Comparison of ENCODE assay signal across 16 mouse cellular contexts in genomic region chr3:89210731-89211130, GRCm38 (mm10). TPM values are rescaled to one million over a fixed set of nuclear protein-coding genes. Genes with fewer than 3 reads are reported as not detected.
DNase-seq lines count a peak whose midpoint lies in the region; ATAC-seq and TF ChIP-seq lines count a peak whose summit lies in the region.
"Had no signal": no experiment of that assay in that cellular context is flagged by ENCODE, and none has a peak within 500 bp of the region (broad histone marks: within the 10 kb centered on the region; RNA-seq: fewer than 3 reads in every experiment).

No protein-coding gene starts in this region.

- peak overlapping the region; percentile 55; the same call in 1 of the 2 replicates for H3K27ac ChIP-seq in embryonic facial prominence, embryonic 13.5 days
- H3K27ac ChIP-seq in embryonic facial prominence, embryonic 10.5 days (replicated peaks) = no peak overlapping the region
- peak overlapping the region; percentile 8; the same call in 1 of the 2 replicates for H3K27ac ChIP-seq in limb, embryonic 14.5 days (replicated peaks; ENCODE audit: low read depth, low read length)
- H3K27ac ChIP-seq in limb, embryonic 10.5 days = no peak overlapping the region
- peak overlapping the region; percentile 56 for H3K27ac ChIP-seq in embryonic facial prominence, embryonic 15.5 days (replicated peaks)
- H3K27ac ChIP-seq in hindbrain, embryonic 16.5 days (ENCODE audit: low read depth, low read length) = no peak overlapping the region
- H3K27ac ChIP-seq in intestine, embryonic 15.5 days = no peak overlapping the region
- H3K27ac ChIP-seq: hindbrain, embryonic 14.5 days; kidney, postnatal 0 days; liver, embryonic 15.5 days; stomach, embryonic 15.5 days had no signal

- no peak overlapping the region for H3K4me2 ChIP-seq in embryonic facial prominence, embryonic 13.5 days
- no peak overlapping the region for H3K4me2 ChIP-seq in limb, embryonic 14.5 days (replicated peaks; ENCODE audit: low read depth, low read length, severe bottlenecking)
- no peak overlapping the region for H3K4me2 ChIP-seq in embryonic facial prominence, embryonic 15.5 days (replicated peaks)
- no peak overlapping the region for H3K4me2 ChIP-seq in hindbrain, embryonic 16.5 days (ENCODE audit: low read length)
- no peak overlapping the region for H3K4me2 ChIP-seq in intestine, embryonic 15.5 days (replicated peaks)
- H3K4me2 ChIP-seq: hindbrain, embryonic 14.5 days; liver, embryonic 15.5 days; stomach, embryonic 15.5 days had no signal

- H3K9ac ChIP-seq in embryonic facial prominence, embryonic 13.5 days = no peak overlapping the region; the same call in 1 of the 2 replicates
- no peak overlapping the region for H3K9ac ChIP-seq in limb, embryonic 14.5 days (ENCODE audit: low read depth, low read length, severe bottlenecking)
- H3K9ac ChIP-seq in embryonic facial prominence, embryonic 15.5 days = no peak overlapping the region
- H3K9ac ChIP-seq in hindbrain, embryonic 16.5 days (ENCODE audit: low read depth, low read length) = no peak overlapping the region
- H3K9ac ChIP-seq in intestine, embryonic 15.5 days = no peak overlapping the region
- H3K9ac ChIP-seq: hindbrain, embryonic 14.5 days; liver, embryonic 15.5 days; stomach, embryonic 15.5 days had no signal

- ATAC-seq in embryonic facial prominence, embryonic 13.5 days (ENCODE audit: insufficient number of reproducible peaks, insufficient read depth, low FRiP score, low TSS enrichment, low read depth) = no peak
- no peak for ATAC-seq in limb, embryonic 14.5 days (ENCODE audit: low FRiP score, low read depth)
- ATAC-seq in embryonic facial prominence, embryonic 15.5 days (ENCODE audit: insufficient number of reproducible peaks, low FRiP score, low TSS enrichment, low read depth) = no peak
- no peak for ATAC-seq in hindbrain, embryonic 16.5 days
- ATAC-seq in intestine, embryonic 15.5 days = no peak

- 81% methylated on average over 7 of the region's 7 CpGs for WGBS in embryonic facial prominence, embryonic 13.5 days
- 86% methylated on average over 7 of the region's 7 CpGs for WGBS in embryonic facial prominence, embryonic 10.5 days
- 76% methylated on average over 7 of the region's 7 CpGs for WGBS in limb, embryonic 14.5 days
- WGBS in limb, embryonic 10.5 days = 83% methylated on average over 7 of the region's 7 CpGs
- 67% methylated on average over 7 of the region's 7 CpGs for WGBS in embryonic facial prominence, embryonic 15.5 days
- WGBS in hindbrain, embryonic 16.5 days = 71% methylated on average over 7 of the region's 7 CpGs
- 78% methylated on average over 7 of the region's 7 CpGs for WGBS in intestine, embryonic 15.5 days

- no peaks in the 10 kb centered on the region for H3K27me3 ChIP-seq in embryonic facial prominence, embryonic 13.5 days
- H3K27me3 ChIP-seq in embryonic facial prominence, embryonic 10.5 days (replicated peaks; ENCODE audit: low read depth, poor library complexity, severe bottlenecking) = no peaks in the 10 kb centered on the region
- no peaks in the 10 kb centered on the region for H3K27me3 ChIP-seq in limb, embryonic 14.5 days (ENCODE audit: control insufficient read depth, insufficient read depth, low read length)
- no peaks in the 10 kb centered on the region for H3K27me3 ChIP-seq in limb, embryonic 10.5 days (ENCODE audit: low read depth, poor library complexity, severe bottlenecking)
- no peaks in the 10 kb centered on the region for H3K27me3 ChIP-seq in embryonic facial prominence, embryonic 15.5 days
- no peaks in the 10 kb centered on the region for H3K27me3 ChIP-seq in hindbrain, embryonic 16.5 days (replicated peaks; ENCODE audit: control insufficient read depth, insufficient read depth, low read length)
- no peaks in the 10 kb centered on the region for H3K27me3 ChIP-seq in intestine, embryonic 15.5 days (replicated peaks)
- H3K27me3 ChIP-seq: stomach, embryonic 15.5 days had no signal

- H3K36me3 ChIP-seq in embryonic facial prominence, embryonic 13.5 days = peaks cover 53% of the 10 kb centered on the region
- H3K36me3 ChIP-seq in embryonic facial prominence, embryonic 10.5 days (replicated peaks) = peaks cover 59% of the 10 kb centered on the region
- peaks cover 49% of the 10 kb centered on the region for H3K36me3 ChIP-seq in limb, embryonic 14.5 days (ENCODE audit: control insufficient read depth, insufficient read depth, low read length)
- peaks cover 66% of the 10 kb centered on the region for H3K36me3 ChIP-seq in limb, embryonic 10.5 days
- H3K36me3 ChIP-seq in embryonic facial prominence, embryonic 15.5 days = peaks cover 53% of the 10 kb centered on the region
- H3K36me3 ChIP-seq in hindbrain, embryonic 16.5 days (ENCODE audit: control insufficient read depth, insufficient read depth, low read length) = peaks cover 37% of the 10 kb centered on the region
- peaks cover 42% of the 10 kb centered on the region for H3K36me3 ChIP-seq in intestine, embryonic 15.5 days

- DNase-seq in embryonic facial prominence, embryonic 10.5 days (ENCODE audit: low spot score) = no peak
- peak; percentile 23 for DNase-seq in limb, embryonic 14.5 days (ENCODE audit: low spot score)
- DNase-seq in limb, embryonic 10.5 days (ENCODE audit: low spot score) = no peak
- DNase-seq in kidney, postnatal 4 days = peak; percentile 74 to 81
- DNase-seq: embryo, embryonic 11 days; gastrocnemius, postnatal 14 days; lung, postnatal 10 days had no signal

- H3K9me3 ChIP-seq in embryonic facial prominence, embryonic 13.5 days = no peaks in the 10 kb centered on the region
- no peaks in the 10 kb centered on the region for H3K9me3 ChIP-seq in embryonic facial prominence, embryonic 10.5 days
- no peaks in the 10 kb centered on the region for H3K9me3 ChIP-seq in limb, embryonic 14.5 days (ENCODE audit: control insufficient read depth, low read length)
- H3K9me3 ChIP-seq in limb, embryonic 10.5 days (replicated peaks) = no peaks in the 10 kb centered on the region
- no peaks in the 10 kb centered on the region for H3K9me3 ChIP-seq in embryonic facial prominence, embryonic 15.5 days (replicated peaks)
- no peaks in the 10 kb centered on the region for H3K9me3 ChIP-seq in hindbrain, embryonic 16.5 days (ENCODE audit: control insufficient read depth, low read length)
- no peaks in the 10 kb centered on the region for H3K9me3 ChIP-seq in intestine, embryonic 15.5 days
- H3K9me3 ChIP-seq: G1E; liver, embryonic 15.5 days; stomach, embryonic 15.5 days had no signal

- peaks cover 18% of the 10 kb centered on the region for H3K4me1 ChIP-seq in embryonic facial prominence, embryonic 13.5 days
- peaks cover 29% of the 10 kb centered on the region for H3K4me1 ChIP-seq in embryonic facial prominence, embryonic 10.5 days
- peaks cover 16% of the 10 kb centered on the region for H3K4me1 ChIP-seq in limb, embryonic 14.5 days (ENCODE audit: control insufficient read depth, insufficient read depth, low read length)
- peaks cover 26% of the 10 kb centered on the region for H3K4me1 ChIP-seq in limb, embryonic 10.5 days
- H3K4me1 ChIP-seq in embryonic facial prominence, embryonic 15.5 days = peaks cover 39% of the 10 kb centered on the region
- peaks cover 20% of the 10 kb centered on the region for H3K4me1 ChIP-seq in hindbrain, embryonic 16.5 days (ENCODE audit: control insufficient read depth, insufficient read depth, low read depth, low read length)
- H3K4me1 ChIP-seq in intestine, embryonic 15.5 days (replicated peaks) = peaks cover 18% of the 10 kb centered on the region

- no peak overlapping the region for H3K4me3 ChIP-seq in embryonic facial prominence, embryonic 13.5 days
- no peak overlapping the region for H3K4me3 ChIP-seq in embryonic facial prominence, embryonic 10.5 days
- no peak overlapping the region for H3K4me3 ChIP-seq in limb, embryonic 14.5 days (replicated peaks; ENCODE audit: low read length)
- H3K4me3 ChIP-seq in limb, embryonic 10.5 days = no peak overlapping the region
- no peak overlapping the region for H3K4me3 ChIP-seq in embryonic facial prominence, embryonic 15.5 days (replicated peaks)
- H3K4me3 ChIP-seq in hindbrain, embryonic 16.5 days (ENCODE audit: low read length) = no peak overlapping the region
- no peak overlapping the region for H3K4me3 ChIP-seq in intestine, embryonic 15.5 days (replicated peaks)
- H3K4me3 ChIP-seq: liver, embryonic 15.5 days; stomach, embryonic 15.5 days had no signal

- no peak for TF ChIP-seq POLR2A in limb, embryonic 14.5 days (IDR thresholded peaks at IDR 0.05; ENCODE audit: borderline replicate concordance, extremely low read depth, insufficient read depth, insufficient read length)

RNA-seq across cellular contexts. Expression of gene Thbs3, which starts 4.2 kb away (rescaled TPM):
- 42.0 and 48.1 TPM in 2 replicates for polyA plus RNA-seq in embryonic facial prominence, embryonic 13.5 days (2015; fragmentation: Nextera tagmentation; extraction: Ambion mirVana)
- polyA plus RNA-seq in embryonic facial prominence, embryonic 10.5 days (2016; fragmentation: Nextera tagmentation; extraction: Ambion mirVana) = 42.0 and 43.3 TPM in 2 replicates
- polyA plus RNA-seq in limb, embryonic 14.5 days (2012; rRNA removed) = 229 and 244 TPM in 2 replicates
- polyA plus RNA-seq in limb, embryonic 14.5 days (2014; fragmentation: Nextera tagmentation; extraction: Ambion mirVana) = 78.9 and 83.0 TPM in 2 replicates
- 12.2 and 26.8 TPM in 2 replicates for polyA plus RNA-seq in limb, embryonic 10.5 days (2016; fragmentation: Nextera tagmentation; extraction: Ambion mirVana)
- polyA plus RNA-seq in embryonic facial prominence, embryonic 15.5 days (2015; fragmentation: Nextera tagmentation; extraction: Ambion mirVana) = 47.1 and 59.7 TPM in 2 replicates
- polyA plus RNA-seq in hindbrain, embryonic 16.5 days (2015; fragmentation: Nextera tagmentation; extraction: Ambion mirVana) = 47.5 and 53.0 TPM in 2 replicates
- polyA plus RNA-seq in intestine, embryonic 15.5 days (2015; fragmentation: Nextera tagmentation; extraction: Ambion mirVana) = 20.4 and 23.0 TPM in 2 replicates

RNA-seq across cellular contexts. Expression of gene Gba, which starts 8.0 kb away (rescaled TPM):
- 34.7 TPM in 2 replicates for polyA plus RNA-seq in embryonic facial prominence, embryonic 13.5 days (2015; fragmentation: Nextera tagmentation; extraction: Ambion mirVana)
- polyA plus RNA-seq in embryonic facial prominence, embryonic 10.5 days (2016; fragmentation: Nextera tagmentation; extraction: Ambion mirVana) = 33.8 and 33.9 TPM in 2 replicates
- 51.2 and 68.0 TPM in 2 replicates for polyA plus RNA-seq in limb, embryonic 14.5 days (2012; rRNA removed)
- polyA plus RNA-seq in limb, embryonic 14.5 days (2014; fragmentation: Nextera tagmentation; extraction: Ambion mirVana) = 48.1 and 53.3 TPM in 2 replicates
- 34.8 and 34.9 TPM in 2 replicates for polyA plus RNA-seq in limb, embryonic 10.5 days (2016; fragmentation: Nextera tagmentation; extraction: Ambion mirVana)
- polyA plus RNA-seq in embryonic facial prominence, embryonic 15.5 days (2015; fragmentation: Nextera tagmentation; extraction: Ambion mirVana) = 49.0 and 55.6 TPM in 2 replicates
- polyA plus RNA-seq in hindbrain, embryonic 16.5 days (2015; fragmentation: Nextera tagmentation; extraction: Ambion mirVana) = 51.8 and 54.0 TPM in 2 replicates
- 53.5 and 53.7 TPM in 2 replicates for polyA plus RNA-seq in intestine, embryonic 15.5 days (2015; fragmentation: Nextera tagmentation; extraction: Ambion mirVana)

RNA-seq across cellular contexts. Expression of gene Mtx1, which starts 16.2 kb away (rescaled TPM):
- 182 and 212 TPM in 2 replicates for polyA plus RNA-seq in embryonic facial prominence, embryonic 13.5 days (2015; fragmentation: Nextera tagmentation; extraction: Ambion mirVana)
- polyA plus RNA-seq in embryonic facial prominence, embryonic 10.5 days (2016; fragmentation: Nextera tagmentation; extraction: Ambion mirVana) = 248 and 258 TPM in 2 replicates
- polyA plus RNA-seq in limb, embryonic 14.5 days (2012; rRNA removed) = 196 and 211 TPM in 2 replicates
- polyA plus RNA-seq in limb, embryonic 14.5 days (2014; fragmentation: Nextera tagmentation; extraction: Ambion mirVana) = 159 and 163 TPM in 2 replicates
- 250 and 265 TPM in 2 replicates for polyA plus RNA-seq in limb, embryonic 10.5 days (2016; fragmentation: Nextera tagmentation; extraction: Ambion mirVana)
- polyA plus RNA-seq in embryonic facial prominence, embryonic 15.5 days (2015; fragmentation: Nextera tagmentation; extraction: Ambion mirVana) = 173 and 196 TPM in 2 replicates
- 163 and 166 TPM in 2 replicates for polyA plus RNA-seq in hindbrain, embryonic 16.5 days (2015; fragmentation: Nextera tagmentation; extraction: Ambion mirVana)
- polyA plus RNA-seq in intestine, embryonic 15.5 days (2015; fragmentation: Nextera tagmentation; extraction: Ambion mirVana) = 214 and 222 TPM in 2 replicates

RNA-seq across cellular contexts. Expression of gene Muc1, which starts 18.1 kb away (rescaled TPM):
- polyA plus RNA-seq in embryonic facial prominence, embryonic 13.5 days (2015; fragmentation: Nextera tagmentation; extraction: Ambion mirVana) = 1.5 and 1.6 TPM in 2 replicates
- 0.15 and 0.81 TPM in 2 replicates for polyA plus RNA-seq in embryonic facial prominence, embryonic 10.5 days (2016; fragmentation: Nextera tagmentation; extraction: Ambion mirVana)
- polyA plus RNA-seq in limb, embryonic 14.5 days (2012; rRNA removed) = 5.6 and 7.0 TPM in 2 replicates
- polyA plus RNA-seq in limb, embryonic 14.5 days (2014; fragmentation: Nextera tagmentation; extraction: Ambion mirVana) = 0.55 and 1.1 TPM in 2 replicates
- 0.24 and 0.74 TPM in 2 replicates for polyA plus RNA-seq in limb, embryonic 10.5 days (2016; fragmentation: Nextera tagmentation; extraction: Ambion mirVana)
- 4.0 and 10.2 TPM in 2 replicates for polyA plus RNA-seq in embryonic facial prominence, embryonic 15.5 days (2015; fragmentation: Nextera tagmentation; extraction: Ambion mirVana)
- polyA plus RNA-seq in hindbrain, embryonic 16.5 days (2015; fragmentation: Nextera tagmentation; extraction: Ambion mirVana) = 0.59 and 0.90 TPM in 2 replicates
- 10.1 and 19.7 TPM in 2 replicates for polyA plus RNA-seq in intestine, embryonic 15.5 days (2015; fragmentation: Nextera tagmentation; extraction: Ambion mirVana)
- polyA plus RNA-seq: G1E; liver, embryonic 15.5 days had no signal

RNA-seq across cellular contexts. Expression of gene Fam189b, which starts 27.8 kb away (rescaled TPM):
- polyA plus RNA-seq in embryonic facial prominence, embryonic 13.5 days (2015; fragmentation: Nextera tagmentation; extraction: Ambion mirVana) = 31.5 and 32.6 TPM in 2 replicates
- polyA plus RNA-seq in embryonic facial prominence, embryonic 10.5 days (2016; fragmentation: Nextera tagmentation; extraction: Ambion mirVana) = 29.0 and 30.8 TPM in 2 replicates
- polyA plus RNA-seq in limb, embryonic 14.5 days (2012; rRNA removed) = 95.5 and 124 TPM in 2 replicates
- 34.5 and 34.8 TPM in 2 replicates for polyA plus RNA-seq in limb, embryonic 14.5 days (2014; fragmentation: Nextera tagmentation; extraction: Ambion mirVana)
- 32.2 and 35.0 TPM in 2 replicates for polyA plus RNA-seq in limb, embryonic 10.5 days (2016; fragmentation: Nextera tagmentation; extraction: Ambion mirVana)
- polyA plus RNA-seq in embryonic facial prominence, embryonic 15.5 days (2015; fragmentation: Nextera tagmentation; extraction: Ambion mirVana) = 34.9 and 37.0 TPM in 2 replicates
- polyA plus RNA-seq in hindbrain, embryonic 16.5 days (2015; fragmentation: Nextera tagmentation; extraction: Ambion mirVana) = 35.4 and 40.8 TPM in 2 replicates
- 17.9 and 19.3 TPM in 2 replicates for polyA plus RNA-seq in intestine, embryonic 15.5 days (2015; fragmentation: Nextera tagmentation; extraction: Ambion mirVana)

Comparison
In these comparisons a context has a peak if more than half of its experiments do, and no peak if none do; other contexts are left out.
1. H3K27ac ChIP-seq: peak in embryonic facial prominence, embryonic 13.5 days (single experiment), limb, embryonic 14.5 days (single experiment) and embryonic facial prominence, embryonic 15.5 days (single experiment); none in embryonic facial prominence, embryonic 10.5 days (single experiment), limb, embryonic 10.5 days (single experiment), hindbrain, embryonic 16.5 days (single experiment) and intestine, embryonic 15.5 days (single experiment).
2. DNase-seq: peak in limb, embryonic 14.5 days (single experiment) and kidney, postnatal 4 days (2 of 2); none in embryonic facial prominence, embryonic 10.5 days (single experiment) and limb, embryonic 10.5 days (single experiment).